Mouse (Mus musculus) limb, embryonic 11.5 days (tissue): ENCODE measurements around the gene Arvcf. TPM values are rescaled to one million over a fixed set of nuclear protein-coding genes. Genes with fewer than 3 reads are reported as not detected.

Source experiments
- ATAC-seq: fragments of 200-750 bp; cut with Nextera tagmentation; 2 replicates; pipeline ENCODE4 v1.8.0; 2017; ENCODE audit warnings: low read depth; ENCODE audit not compliant: insufficient number of reproducible peaks, low FRiP score, low TSS enrichment
- DNase-seq: peaks from one replicate; pipeline ENCODE4 v3.0.0-alpha.2; 2015; ENCODE audit warnings: low spot score
- H3K27ac ChIP-seq: fragments of 300-500 bp; sonication (generic); replicated peaks from 2 replicates; pipeline ENCODE4 v1.5.1; 2014; ENCODE audit warnings: low read depth, mild to moderate bottlenecking, low read length
- H3K27me3 ChIP-seq: fragments of 300-500 bp; sonication (generic); 2 replicates; pipeline ENCODE4 v1.6.1; 2014; ENCODE audit warnings: mild to moderate bottlenecking, low read length, mixed read lengths; ENCODE audit not compliant: control insufficient read depth, insufficient read depth
- H3K36me3 ChIP-seq: fragments of 300-500 bp; sonication (generic); 2 replicates; pipeline ENCODE4 v1.6.1; 2014; ENCODE audit warnings: mild to moderate bottlenecking, low read length, moderate library complexity, mixed read lengths; ENCODE audit not compliant: control insufficient read depth, insufficient read depth
- H3K4me1 ChIP-seq: fragments of 300-500 bp; sonication (generic); 2 replicates; pipeline ENCODE4 v1.6.1; 2014; ENCODE audit warnings: low read length, mixed read lengths; ENCODE audit not compliant: control insufficient read depth, insufficient read depth
- H3K4me2 ChIP-seq: fragments of 300-500 bp; sonication (generic); 2 replicates; pipeline ENCODE4 v1.6.1; 2014; ENCODE audit warnings: low read depth, mild to moderate bottlenecking, moderate library complexity; ENCODE audit not compliant: severe bottlenecking
- H3K4me3 ChIP-seq: fragments of 300-500 bp; sonication (generic); 2 replicates; pipeline ENCODE4 v1.5.1; 2014; ENCODE audit warnings: low read depth, low read length
- H3K9ac ChIP-seq: fragments of 300-500 bp; sonication (generic); 2 replicates; pipeline ENCODE4 v1.6.1; 2014; ENCODE audit warnings: mild to moderate bottlenecking, low read length
- H3K9me3 ChIP-seq: fragments of 300-500 bp; sonication (generic); 2 replicates; pipeline ENCODE4 v1.6.1; 2016; ENCODE audit warnings: low read length; ENCODE audit not compliant: control insufficient read depth
- WGBS: fragments of 180-500 bp; shearing (Covaris S2); extraction: QIAGEN DNeasy Blood & Tissue Kit; methylation state at CpG from one replicate; pipeline ENCODE4 v1.1.7; 2014; 5-methylcytosine and 5-hydroxymethylcytosine counted together
- polyA plus RNA-seq: library from polyadenylated mRNA; unstranded; fragments of >200 nt; fragmentation: Nextera tagmentation; extraction: Ambion mirVana; gene quantifications from 2 replicates; pipeline ENCODE4 v1.2.1, GENCODE M21; 2014

Arvcf gene
- polyA plus RNA-seq, 1 experiment from 2014 or later = 33.2 TPM

DNA sequence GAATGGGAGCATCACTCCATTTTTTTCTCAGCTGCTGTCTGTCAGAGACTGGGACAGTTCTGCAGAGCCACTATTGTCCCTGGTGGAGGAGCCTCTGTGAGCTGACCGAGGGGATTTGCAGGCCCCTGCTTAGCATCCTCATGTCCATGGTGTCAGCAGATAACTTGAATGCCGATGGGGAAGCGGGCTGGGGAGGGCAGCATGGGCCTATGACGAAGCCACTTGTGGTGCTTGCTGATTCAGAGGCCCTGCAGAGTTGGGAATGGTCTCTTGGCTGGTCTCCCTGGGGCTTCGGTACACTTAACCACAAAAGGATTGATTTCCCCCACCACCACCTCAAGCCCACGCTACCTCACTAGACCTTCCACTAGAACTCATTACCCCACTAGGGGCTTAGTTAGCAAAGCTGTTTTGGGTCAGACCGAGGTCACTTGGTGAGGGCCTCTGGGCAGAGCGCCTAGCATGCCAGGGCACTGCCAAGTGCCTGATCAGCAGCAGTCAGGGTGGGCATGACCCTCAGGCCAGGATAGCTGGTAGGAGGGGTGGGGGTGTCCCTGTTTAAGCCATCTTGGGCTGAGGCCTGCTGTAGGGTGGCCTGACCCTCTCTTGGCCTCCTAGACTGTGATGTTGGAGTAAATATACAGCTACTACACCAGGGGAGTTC, 31.5 kb downstream of the Arvcf start:
- DNase-seq (no peak), ATAC-seq (no peak)
- no peak overlapping the region for H3K4me3 ChIP-seq
- peaks cover 9% of the 10 kb centered on the region for H3K4me1 ChIP-seq
- no peaks in the 10 kb centered on the region for H3K9me3 ChIP-seq
- H3K36me3 ChIP-seq = no peaks in the 10 kb centered on the region
- H3K4me2 ChIP-seq = no peak overlapping the region
- H3K27ac ChIP-seq = no peak overlapping the region
- H3K27me3 ChIP-seq = no peaks in the 10 kb centered on the region
- H3K9ac ChIP-seq = no peak overlapping the region
- 86% methylated on average over 8 of the region's 8 CpGs for WGBS

DNA sequence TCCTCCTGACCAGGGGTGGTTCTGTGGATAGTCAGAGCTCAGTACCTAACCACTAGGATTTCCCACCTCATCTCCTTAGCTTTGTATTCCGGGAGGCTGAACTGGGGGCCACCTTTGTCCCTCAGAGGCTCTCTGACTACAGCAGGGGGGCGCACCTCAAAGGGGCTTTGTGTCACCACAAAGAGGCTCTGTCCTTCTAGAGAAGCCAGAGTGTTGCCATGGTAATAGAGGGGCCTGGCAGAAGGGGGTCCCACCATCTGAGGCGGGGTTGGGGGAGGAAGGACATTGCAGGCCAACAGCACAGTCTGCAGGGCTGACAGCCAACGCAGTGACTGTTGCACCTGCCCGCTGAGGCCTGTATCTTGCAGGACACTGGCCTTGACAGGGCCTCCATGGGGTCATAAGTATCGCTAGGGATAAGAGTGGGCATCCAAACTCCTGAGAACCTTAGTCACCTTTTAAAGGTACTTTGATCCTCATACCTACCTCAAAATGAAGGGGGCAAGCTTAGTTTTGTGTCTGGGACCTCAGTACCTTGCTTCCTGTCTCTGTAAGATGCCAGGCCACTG, 32.6 kb downstream of the Arvcf start:
- H3K4me1 ChIP-seq = peaks cover 9% of the 10 kb centered on the region
- no peak overlapping the region for H3K9ac ChIP-seq
- no peak overlapping the region; the same call in 1 of the 2 replicates for H3K27ac ChIP-seq
- no peaks in the 10 kb centered on the region for H3K27me3 ChIP-seq
- H3K4me2 ChIP-seq = no peak overlapping the region
- peak; percentile 66; the same call in 1 of the 2 replicates for ATAC-seq
- DNase-seq = no peak
- no peaks in the 10 kb centered on the region for H3K36me3 ChIP-seq
- H3K9me3 ChIP-seq = no peaks in the 10 kb centered on the region
- H3K4me3 ChIP-seq = no peak overlapping the region
- 51% methylated on average over 6 of the region's 6 CpGs for WGBS

DNA sequence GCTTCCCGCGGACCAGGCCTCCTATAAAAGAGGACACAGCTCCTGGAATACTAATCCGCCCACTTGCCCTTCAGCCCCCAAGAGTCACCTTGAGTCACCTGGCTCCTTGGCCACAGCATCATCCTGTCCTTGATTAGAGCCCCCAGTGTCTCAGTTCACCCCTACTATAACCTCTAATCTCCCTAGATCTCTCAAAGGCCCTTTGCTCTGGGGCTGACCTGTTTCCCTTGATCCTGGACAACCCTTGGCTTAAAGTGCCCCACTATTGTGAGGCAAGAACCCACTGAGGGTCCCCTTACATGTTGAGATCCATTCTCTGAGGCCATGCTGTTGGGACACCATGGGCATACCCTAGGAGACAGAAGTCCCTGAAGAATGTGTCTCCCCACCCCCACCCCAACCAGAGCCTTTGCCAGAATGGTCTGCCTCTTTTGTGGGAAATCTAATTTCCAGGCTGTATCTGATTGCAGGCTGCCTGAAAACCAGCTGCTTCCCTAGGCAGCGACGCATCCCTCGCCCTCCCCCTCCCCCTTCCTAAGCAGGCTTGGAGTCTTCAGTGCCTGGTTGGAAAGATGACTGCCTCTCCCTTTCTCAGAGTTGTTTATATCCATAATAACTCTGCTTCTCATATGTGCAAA, 33.8 kb downstream of the Arvcf start:
- no peak overlapping the region for H3K27ac ChIP-seq
- H3K4me1 ChIP-seq = peaks cover 9% of the 10 kb centered on the region
- no peak overlapping the region for H3K4me3 ChIP-seq
- WGBS = 50% methylated on average over 6 of the region's 6 CpGs
- H3K9me3 ChIP-seq = no peaks in the 10 kb centered on the region
- H3K36me3 ChIP-seq = no peaks in the 10 kb centered on the region
- H3K4me2 ChIP-seq = no peak overlapping the region
- H3K9ac ChIP-seq = no peak overlapping the region
- DNase-seq = no peak
- no peaks in the 10 kb centered on the region for H3K27me3 ChIP-seq
- no peak for ATAC-seq

DNA sequence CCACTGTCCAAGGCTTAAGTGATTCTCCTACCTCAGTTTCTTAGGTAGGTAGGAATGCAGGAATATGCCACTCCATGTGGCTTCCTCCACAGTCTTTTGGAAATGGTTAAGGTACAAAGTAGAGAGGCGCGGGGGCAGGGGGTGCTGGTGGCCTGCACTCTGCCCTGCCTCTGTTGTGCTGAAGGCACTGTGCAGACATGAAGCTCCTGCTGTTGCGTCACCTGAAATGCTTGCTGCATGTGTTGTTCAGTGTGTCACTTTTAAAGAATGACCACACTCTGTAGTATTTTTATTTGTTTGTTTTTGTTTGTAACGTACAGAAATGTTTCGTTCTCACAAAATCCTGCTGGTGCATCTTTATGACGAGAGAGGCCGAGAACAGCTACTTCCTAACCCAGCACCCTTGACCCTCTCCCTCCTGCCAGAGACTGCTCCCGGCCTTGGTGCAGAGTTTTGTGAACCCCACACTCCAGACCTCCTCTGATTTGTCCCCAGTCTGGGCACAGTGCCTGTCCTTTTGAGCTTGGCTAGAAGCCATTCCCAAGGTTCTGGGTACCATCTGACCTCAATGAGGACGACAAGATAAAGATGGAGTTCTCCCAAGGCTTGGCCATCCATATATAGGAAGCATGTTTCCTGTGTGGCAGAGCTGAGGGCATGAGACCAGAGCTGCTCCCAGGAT, 35.2 kb downstream of the Arvcf start:
- Histone ChIP-seq H3K9ac (no peak overlapping the region), H3K27ac (no peak overlapping the region), H3K4me2 (no peak overlapping the region), H3K27me3 (no peaks in the 10 kb centered on the region), H3K4me1 (peaks cover 17% of the 10 kb centered on the region), H3K9me3 (no peaks in the 10 kb centered on the region), H3K36me3 (no peaks in the 10 kb centered on the region), H3K4me3 (no peak overlapping the region)
- ATAC-seq (no peak), DNase-seq (no peak)
- WGBS = 80% methylated on average over 9 of the region's 9 CpGs

DNA sequence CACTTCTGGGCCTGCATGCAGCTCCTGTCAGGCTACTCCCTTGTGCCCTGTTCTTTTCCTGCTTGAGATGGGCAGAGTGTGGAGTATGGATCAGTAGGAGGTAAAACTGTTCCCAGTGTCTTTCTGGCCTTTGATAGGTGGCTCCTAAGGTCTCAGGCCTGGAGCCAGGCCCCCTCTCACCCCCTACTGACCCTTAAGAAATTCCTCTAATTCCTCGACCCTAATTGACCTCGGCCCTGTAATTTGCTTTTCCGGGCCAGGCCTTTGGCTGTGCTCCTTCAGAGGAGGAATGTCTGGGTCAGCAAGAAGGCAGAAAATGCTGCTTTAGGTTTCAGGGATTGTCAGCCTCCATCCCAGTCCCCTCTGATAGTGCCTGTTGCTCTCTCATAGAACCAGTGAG, 35.8 kb downstream of the Arvcf start:
- Histone ChIP-seq H3K9ac (no peak overlapping the region), H3K4me3 (no peak overlapping the region), H3K9me3 (no peaks in the 10 kb centered on the region), H3K4me2 (no peak overlapping the region), H3K27me3 (no peaks in the 10 kb centered on the region), H3K4me1 (peaks cover 23% of the 10 kb centered on the region), H3K27ac (no peak overlapping the region), H3K36me3 (no peaks in the 10 kb centered on the region)
- ATAC-seq (no peak), DNase-seq (no peak)
- WGBS = 2% methylated on average over 3 of the region's 3 CpGs

DNA sequence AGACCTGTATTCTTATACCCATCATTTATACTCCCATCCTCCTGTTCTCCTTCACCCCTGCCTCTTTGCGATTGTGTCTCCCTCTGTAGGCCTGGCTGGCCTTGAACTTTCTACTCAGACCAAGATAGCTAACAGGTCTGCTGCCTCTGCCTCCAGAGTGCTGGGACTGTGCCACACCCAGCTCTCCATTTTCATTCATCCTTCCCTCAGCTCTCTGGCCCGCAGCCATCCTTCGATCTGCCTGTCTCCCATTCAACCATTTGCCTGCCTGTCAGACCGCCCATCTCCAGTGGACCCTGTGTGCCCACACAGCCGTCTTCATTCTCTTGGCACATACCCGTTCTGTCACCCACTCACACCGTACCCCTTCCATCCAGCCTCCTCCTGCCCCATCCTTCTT, 36.2 kb downstream of the Arvcf start:
- H3K36me3 ChIP-seq = no peaks in the 10 kb centered on the region
- H3K27me3 ChIP-seq = no peaks in the 10 kb centered on the region
- H3K9ac ChIP-seq = no peak overlapping the region
- H3K4me2 ChIP-seq = no peak overlapping the region
- DNase-seq = no peak
- no peak overlapping the region for H3K27ac ChIP-seq
- 80% methylated on average over 7 of the region's 7 CpGs for WGBS
- H3K9me3 ChIP-seq = no peaks in the 10 kb centered on the region
- peaks cover 24% of the 10 kb centered on the region for H3K4me1 ChIP-seq
- H3K4me3 ChIP-seq = no peak overlapping the region
- ATAC-seq = no peak

DNA sequence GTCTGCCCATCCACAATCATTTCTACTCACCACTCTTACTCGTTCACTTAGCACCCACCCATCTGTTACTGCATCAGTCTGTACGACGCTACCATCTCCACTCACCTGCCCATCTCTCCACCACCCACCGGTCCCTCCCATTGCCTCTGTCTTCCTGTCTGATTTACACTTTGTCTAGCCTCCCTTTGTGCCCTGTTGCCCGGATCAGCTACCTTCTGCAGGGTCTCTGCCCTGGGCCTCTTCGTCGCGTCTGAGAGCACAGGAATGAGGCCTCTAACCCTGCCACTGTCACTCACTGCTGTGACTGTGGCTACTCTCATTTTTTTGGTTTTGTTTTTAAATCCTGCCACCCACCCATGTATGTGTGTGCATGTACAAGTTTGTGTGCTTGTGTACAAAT, 36.7 kb downstream of the Arvcf start:
- no peak overlapping the region for H3K27ac ChIP-seq
- no peak overlapping the region for H3K4me3 ChIP-seq
- peaks cover 24% of the 10 kb centered on the region for H3K4me1 ChIP-seq
- no peaks in the 10 kb centered on the region for H3K36me3 ChIP-seq
- no peak overlapping the region for H3K9ac ChIP-seq
- ATAC-seq (no peak), DNase-seq (no peak)
- 73% methylated on average over 8 of the region's 8 CpGs for WGBS
- H3K9me3 ChIP-seq = no peaks in the 10 kb centered on the region
- no peak overlapping the region for H3K4me2 ChIP-seq
- no peaks in the 10 kb centered on the region for H3K27me3 ChIP-seq

DNA sequence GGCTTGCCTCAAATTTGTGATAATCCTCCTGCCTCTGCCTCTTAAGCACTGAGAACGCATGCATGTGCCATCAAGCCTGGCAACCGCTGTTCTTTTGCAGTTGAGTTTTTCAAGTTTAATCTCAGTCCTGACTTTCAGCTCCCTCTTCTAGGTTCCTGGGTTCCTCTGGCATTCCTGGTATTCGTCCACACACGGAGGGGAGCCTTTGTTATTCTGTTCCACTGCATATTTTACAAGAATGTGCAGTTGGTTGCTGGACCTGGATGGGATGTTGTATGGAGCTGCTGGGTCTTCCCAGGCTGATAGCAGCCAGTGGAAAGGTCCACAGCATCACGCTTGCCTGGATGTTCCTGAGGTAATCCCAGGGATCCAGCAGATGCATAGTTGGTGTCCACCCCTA, 37.4 kb downstream of the Arvcf start:
- no peak overlapping the region for H3K27ac ChIP-seq
- H3K4me3 ChIP-seq = no peak overlapping the region
- H3K9me3 ChIP-seq = no peaks in the 10 kb centered on the region
- ATAC-seq (no peak), DNase-seq (no peak)
- no peaks in the 10 kb centered on the region for H3K27me3 ChIP-seq
- 83% methylated on average over 5 of the region's 5 CpGs for WGBS
- no peaks in the 10 kb centered on the region for H3K36me3 ChIP-seq
- H3K9ac ChIP-seq = no peak overlapping the region
- peaks cover 24% of the 10 kb centered on the region for H3K4me1 ChIP-seq
- no peak overlapping the region for H3K4me2 ChIP-seq
